Mouse (Mus musculus): Measurements from ENCODE around the gene Gm11634. TPM values are rescaled to one million over a fixed set of nuclear protein-coding genes. Genes with fewer than 3 reads are reported as not detected.
A peak's percentile ranks its signal among the peaks of the same experiment; 100 is the strongest.

The Gm11634 gene
- total RNA-seq, 1 experiment = not detected

- Histone ChIP-seq H3K4me1 (ENCODE audit: control insufficient read depth in 2 of 2, insufficient read depth in 2 of 2, low read length in 2 of 2, poor library complexity in 1 of 2) (peaks cover 0 to 6% of the 10 kb centered on the region in 2 experiments; a peak in 2 of 4 replicates), H3K9ac (ENCODE audit: insufficient read depth, low read depth, low read length, poor library complexity, severe bottlenecking) (no peak overlapping the region), H3K9me3 (ENCODE audit: control insufficient read depth, insufficient read depth, low read depth, low read length) (no peaks in the 10 kb centered on the region), H3K4me3 (ENCODE audit: insufficient read depth in 1 of 2, low read depth in 1 of 2, low read length in 2 of 2, poor library complexity in 1 of 2, severe bottlenecking in 1 of 2) (no peak overlapping the region), H3K27ac (ENCODE audit: insufficient read depth, low read depth, low read length, poor library complexity, severe bottlenecking) (no peak overlapping the region; the same call in 1 of the 2 replicates), H3K36me3 (ENCODE audit: control insufficient read depth, insufficient read depth, low read length, poor library complexity, severe bottlenecking) (peaks cover 14% of the 10 kb centered on the region; the same call in 1 of the 2 replicates)
- no peak for DNase-seq (ENCODE audit: low read depth, low spot score)
- in situ Hi-C loops (cut with MboI; ENCODE audit: low sequenced_read_pairs in 2 of 2, unreplicated experiment in 2 of 2) = no loop called here
- TF ChIP-seq CHD2 (IDR thresholded peaks at IDR 0.05; ENCODE audit: low read depth, low read length) = no peak
- TF ChIP-seq MAFK (IDR thresholded peaks at IDR 0.05; ENCODE audit: insufficient read depth, low read depth, low read length) = no peak
- no peak for TF ChIP-seq ZNF384 (IDR thresholded peaks at IDR 0.05; ENCODE audit: low read depth, low read length)
- TF ChIP-seq ZC3H11A (IDR thresholded peaks at IDR 0.05; ENCODE audit: borderline replicate concordance, low read depth, low read length) = no peak
- no peak for TF ChIP-seq HCFC1 (IDR thresholded peaks at IDR 0.05; ENCODE audit: borderline replicate concordance, insufficient read depth, low read length)
These were observed 15.9 kb downstream of the Gm11634 start for GRCm38 (mm10) chr11:101583205-101583604.

GRCm38 (mm10) chr11:101582054-101583035, 16.7 kb downstream of the Gm11634 start, which contains the start of gene Tmem106a:
Tmem106a (plus strand) TSS chr11:101582242.
- H3K4me1 ChIP-seq (ENCODE audit: control insufficient read depth in 2 of 2, insufficient read depth in 2 of 2, low read length in 2 of 2, poor library complexity in 1 of 2) = peaks cover 0 to 6% of the 10 kb centered on the region in 2 experiments; a peak in 2 of 4 replicates
- TF ChIP-seq ZNF384 (IDR thresholded peaks at IDR 0.05; ENCODE audit: low read depth, low read length) (peak; percentile 64; the same call in 1 of the 2 replicates), HCFC1 (IDR thresholded peaks at IDR 0.05; ENCODE audit: borderline replicate concordance, insufficient read depth, low read length) (no peak), CHD2 (IDR thresholded peaks at IDR 0.05; ENCODE audit: low read depth, low read length) (no peak), MAFK (IDR thresholded peaks at IDR 0.05; ENCODE audit: insufficient read depth, low read depth, low read length) (no peak), ZC3H11A (IDR thresholded peaks at IDR 0.05; ENCODE audit: borderline replicate concordance, low read depth, low read length) (no peak)
- peaks cover 15% of the 10 kb centered on the region for H3K36me3 ChIP-seq (ENCODE audit: control insufficient read depth, insufficient read depth, low read length, poor library complexity, severe bottlenecking)
- peak within 1 kb of the TSS; percentile 58; the same call in 1 of the 2 replicates for H3K27ac ChIP-seq (ENCODE audit: insufficient read depth, low read depth, low read length, poor library complexity, severe bottlenecking)
- no peaks in the 10 kb centered on the region for H3K9me3 ChIP-seq (ENCODE audit: control insufficient read depth, insufficient read depth, low read depth, low read length)
- H3K4me3 ChIP-seq (ENCODE audit: insufficient read depth in 1 of 2, low read depth in 1 of 2, low read length in 2 of 2, poor library complexity in 1 of 2, severe bottlenecking in 1 of 2) = peak within 1 kb of the TSS; percentile 36 to 50
- in situ Hi-C loops (cut with MboI; ENCODE audit: low sequenced_read_pairs in 2 of 2, unreplicated experiment in 2 of 2) = no loop called here
- peak; percentile 77 for DNase-seq (ENCODE audit: low read depth, low spot score)
- peak within 1 kb of the TSS; percentile 63; the same call in 1 of the 2 replicates for H3K9ac ChIP-seq (ENCODE audit: insufficient read depth, low read depth, low read length, poor library complexity, severe bottlenecking)

- peaks cover 19% of the 10 kb centered on the region for H3K36me3 ChIP-seq (ENCODE audit: control insufficient read depth, insufficient read depth, low read length, poor library complexity, severe bottlenecking)
- H3K4me1 ChIP-seq (ENCODE audit: control insufficient read depth in 2 of 2, insufficient read depth in 2 of 2, low read length in 2 of 2, poor library complexity in 1 of 2) = peaks cover 0 to 6% of the 10 kb centered on the region in 2 experiments; a peak in 2 of 4 replicates
- no peak overlapping the region for H3K9ac ChIP-seq (ENCODE audit: insufficient read depth, low read depth, low read length, poor library complexity, severe bottlenecking)
- no peaks in the 10 kb centered on the region for H3K9me3 ChIP-seq (ENCODE audit: control insufficient read depth, insufficient read depth, low read depth, low read length)
- in situ Hi-C loops (cut with MboI; ENCODE audit: low sequenced_read_pairs in 2 of 2, unreplicated experiment in 2 of 2) = no loop called here
- DNase-seq (ENCODE audit: low read depth, low spot score) = no peak
- TF ChIP-seq MAFK (IDR thresholded peaks at IDR 0.05; ENCODE audit: insufficient read depth, low read depth, low read length) (no peak), ZC3H11A (IDR thresholded peaks at IDR 0.05; ENCODE audit: borderline replicate concordance, low read depth, low read length) (no peak), ZNF384 (IDR thresholded peaks at IDR 0.05; ENCODE audit: low read depth, low read length) (no peak), CHD2 (IDR thresholded peaks at IDR 0.05; ENCODE audit: low read depth, low read length) (no peak), HCFC1 (IDR thresholded peaks at IDR 0.05; ENCODE audit: borderline replicate concordance, insufficient read depth, low read length) (no peak)
- H3K27ac ChIP-seq (ENCODE audit: insufficient read depth, low read depth, low read length, poor library complexity, severe bottlenecking) = no peak overlapping the region; the same call in 1 of the 2 replicates
- peak overlapping the region in 1 of 2 experiments; percentile 36; a peak in 1 of 4 replicates for H3K4me3 ChIP-seq (ENCODE audit: insufficient read depth in 1 of 2, low read depth in 1 of 2, low read length in 2 of 2, poor library complexity in 1 of 2, severe bottlenecking in 1 of 2)
These were observed 17.8 kb downstream of the Gm11634 start for GRCm38 (mm10) chr11:101581081-101581764.

- Histone ChIP-seq H3K4me3 (ENCODE audit: insufficient read depth in 1 of 2, low read depth in 1 of 2, low read length in 2 of 2, poor library complexity in 1 of 2, severe bottlenecking in 1 of 2) (no peak overlapping the region), H3K9me3 (ENCODE audit: control insufficient read depth, insufficient read depth, low read depth, low read length) (no peaks in the 10 kb centered on the region), H3K27ac (ENCODE audit: insufficient read depth, low read depth, low read length, poor library complexity, severe bottlenecking) (no peak overlapping the region), H3K4me1 (ENCODE audit: control insufficient read depth in 2 of 2, insufficient read depth in 2 of 2, low read length in 2 of 2, poor library complexity in 1 of 2) (0 out of 4 replicates have a peak, but pooled peaks cover 0 to 2% of the 10 kb centered on the region in 2 experiments), H3K9ac (ENCODE audit: insufficient read depth, low read depth, low read length, poor library complexity, severe bottlenecking) (no peak overlapping the region), H3K36me3 (ENCODE audit: control insufficient read depth, insufficient read depth, low read length, poor library complexity, severe bottlenecking) (peaks cover 53% of the 10 kb centered on the region)
- no peak for DNase-seq (ENCODE audit: low read depth, low spot score)
- in situ Hi-C loops (cut with MboI; ENCODE audit: low sequenced_read_pairs in 2 of 2, unreplicated experiment in 2 of 2) = no loop called here
- TF ChIP-seq MAFK (IDR thresholded peaks at IDR 0.05; ENCODE audit: insufficient read depth, low read depth, low read length) (no peak), ZNF384 (IDR thresholded peaks at IDR 0.05; ENCODE audit: low read depth, low read length) (no peak)
These were observed 22.9 kb downstream of the Gm11634 start for GRCm38 (mm10) chr11:101576116-101576515.

Measured in ES-E14 (cell line).